Mouse (Mus musculus): Measurements from ENCODE around the gene Tnpo1.

- TF ChIP-seq POLR2A (IDR thresholded peaks at IDR 0.05; ENCODE audit: extremely low read depth, insufficient read depth, low read length) (no peak), CTCF (IDR thresholded peaks at IDR 0.05; ENCODE audit: low read depth, low read length) (no peak)
These were observed 1.2 kb downstream of the Tnpo1 start for GRCm38 (mm10) chr13:98924897-98925485.

Data from liver, adult 2 months (tissue).